Mouse (Mus musculus) kidney, adult 2 months (tissue): Measurements from ENCODE around the gene Pagr1b.

Experiments
- CTCF ChIP-seq: fragments of 200-500 bp; conservative IDR thresholded peaks from 2 replicates; pipeline ENCODE4 v1.5.1; 2011; ENCODE audit warnings: low read depth, mild to moderate bottlenecking, control low read depth, low read length, moderate library complexity, mixed read lengths; ENCODE audit not compliant: insufficient read depth, insufficient read length
- POLR2A ChIP-seq: fragments of 200-500 bp; IDR thresholded peaks from one replicate; pipeline ENCODE4 v1.6.1; 2011; ENCODE audit warnings: low read depth, low read length, control low read depth

DNA sequence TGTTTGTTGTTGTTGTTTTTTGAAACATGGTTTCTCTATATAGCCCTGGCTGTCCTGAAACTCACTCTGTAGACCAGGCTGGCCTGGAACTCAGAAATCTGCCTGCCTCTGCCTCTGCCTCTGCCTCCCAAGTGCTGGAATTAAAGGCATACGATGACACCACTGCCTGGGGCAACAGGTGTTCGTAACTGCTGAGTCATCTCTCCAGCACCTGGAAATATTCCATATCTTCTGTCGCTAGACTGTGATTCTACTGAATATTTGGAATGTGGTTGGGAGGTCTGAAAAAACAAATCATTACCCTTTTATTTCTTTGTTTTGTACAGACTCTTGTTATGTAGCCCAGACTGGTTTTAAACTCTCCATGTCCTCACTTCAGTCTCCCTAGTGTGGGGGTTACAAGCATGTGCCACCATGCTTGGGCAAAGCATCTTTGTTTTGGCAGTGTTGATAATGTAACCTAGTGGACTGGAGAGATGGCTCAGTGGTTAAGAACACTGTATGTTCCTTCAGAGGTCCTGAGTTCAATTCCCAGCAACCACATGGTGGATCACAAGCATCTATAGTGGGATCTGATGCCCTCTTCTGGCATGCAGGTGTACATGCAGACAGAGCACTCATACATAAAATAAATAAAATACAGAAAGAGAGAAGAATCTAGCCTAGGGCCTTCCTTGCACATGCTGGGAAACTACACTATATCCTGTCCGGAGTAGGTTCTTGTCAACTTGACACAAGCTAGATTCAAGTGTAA lies 12.0 kb downstream of the Pagr1b start:
- TF ChIP-seq CTCF (no peak), POLR2A (no peak)
